Mouse (Mus musculus): ENCODE measurements around the gene Sdr42e1. TPM values are rescaled to one million over a fixed set of nuclear protein-coding genes. Genes with fewer than 3 reads are reported as not detected.

Sdr42e1 gene
- total RNA-seq (2021), result under 1 TPM; 0.25 to 0.40 TPM
- long read RNA-seq, experiment 1, result 0 reads
- long read RNA-seq, experiment 2, result 0 reads

DNA sequence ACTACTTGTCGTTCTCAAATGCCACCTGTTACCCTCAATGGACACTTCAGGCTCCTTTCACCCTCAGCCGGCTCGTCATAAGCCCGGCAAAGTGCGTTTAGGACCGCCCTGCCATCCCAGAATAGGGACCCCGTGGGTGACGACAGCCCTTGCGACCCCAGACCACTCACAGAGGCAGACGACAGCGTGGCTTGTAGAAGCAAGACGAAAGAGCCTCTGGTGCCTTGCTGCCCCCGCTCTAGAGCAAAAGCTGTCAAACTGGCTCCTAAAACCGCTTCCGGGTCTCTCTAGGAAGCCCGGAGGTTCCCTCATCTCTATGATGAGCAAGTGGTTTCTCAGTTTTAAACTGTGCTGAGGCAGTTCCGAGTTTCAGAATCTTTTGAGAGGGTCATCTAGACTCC lies at the start of gene Sdr42e1:
TSS of gene Sdr42e1 (minus strand) at position 260 of the 401 bp plus-strand sequence.
- DNase-seq (ENCODE audit: low spot score), result peak; percentile 14

DNA sequence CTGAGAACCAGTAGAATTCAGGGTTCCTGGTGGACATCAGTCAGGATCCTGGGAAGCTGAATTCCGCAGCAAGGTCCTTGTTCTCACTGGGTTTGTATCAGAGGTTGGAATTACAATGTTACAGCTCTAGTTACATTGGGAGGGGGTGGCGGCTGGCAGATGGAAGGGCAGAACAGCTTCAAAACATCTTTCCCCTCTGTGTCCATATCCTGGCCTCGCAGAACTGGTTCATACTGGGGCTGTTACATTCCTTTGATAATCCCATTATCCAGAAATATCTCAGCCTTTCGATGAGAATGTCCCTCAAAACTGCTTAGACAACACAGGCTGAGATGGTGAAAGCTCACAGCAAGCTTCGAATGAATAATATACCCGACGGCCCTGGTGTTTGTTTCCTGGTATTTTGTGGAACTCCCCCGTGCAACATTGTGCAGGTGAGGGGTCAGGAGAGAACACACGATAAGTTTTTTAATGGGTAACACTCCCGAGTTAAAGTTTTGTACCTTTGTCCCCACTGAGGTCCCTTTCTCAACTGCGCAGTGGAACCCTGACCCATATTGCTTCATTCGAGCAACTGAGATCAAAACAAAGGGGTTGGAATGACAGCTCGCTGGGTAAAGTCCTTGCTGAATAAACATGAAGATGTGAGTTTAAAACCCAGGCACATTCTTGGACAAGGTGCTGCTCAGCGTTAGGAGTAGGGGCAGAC lies 44.8 kb upstream of the Sdr42e1 start:
- DNase-seq (ENCODE audit: low spot score), result no peak

GRCm38 (mm10) chr8:117715896-117716295 lies 42.4 kb upstream of the Sdr42e1 start:
- no peak for DNase-seq (ENCODE audit: low spot score)

DNA sequence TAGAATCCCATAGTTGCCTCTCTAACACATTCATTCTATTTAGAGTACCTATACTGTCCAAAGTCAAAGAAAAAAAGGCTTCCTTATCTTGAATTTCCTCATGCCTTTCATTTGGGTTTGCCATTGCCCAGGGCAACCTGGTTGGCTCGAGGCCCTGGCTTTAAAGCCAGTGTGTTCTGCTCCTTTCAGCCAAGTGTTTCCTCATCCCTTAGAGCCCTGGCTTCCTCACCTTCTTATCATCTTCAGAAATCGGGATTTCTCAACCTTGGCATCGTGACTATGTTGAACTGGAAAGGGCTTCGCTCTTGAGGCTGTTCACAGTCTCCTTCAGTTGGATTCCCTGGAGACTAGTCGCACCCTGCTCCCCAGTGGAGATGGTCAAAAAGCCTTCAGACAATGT lies 41.1 kb upstream of the Sdr42e1 start:
- DNase-seq (ENCODE audit: low spot score), result no peak

DNA sequence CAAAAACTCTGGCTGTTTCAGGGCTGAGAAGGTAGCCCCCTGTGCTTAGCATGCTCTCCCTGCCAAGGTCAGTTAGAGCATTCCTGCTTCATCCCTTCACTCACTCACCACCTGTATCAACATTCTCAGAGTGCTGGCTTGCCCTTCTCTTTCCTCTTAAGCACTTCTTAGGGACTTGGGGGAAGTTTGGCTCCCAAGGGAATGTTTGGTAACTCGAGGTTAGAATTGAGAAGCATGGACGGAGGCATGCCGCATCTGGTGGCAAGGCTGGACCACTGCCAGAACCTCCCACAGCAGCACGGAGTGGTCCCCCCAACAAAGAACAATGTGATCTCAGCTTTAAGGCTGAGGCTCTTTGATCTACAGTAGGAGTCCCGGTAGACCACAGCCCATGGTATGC lies 38.7 kb upstream of the Sdr42e1 start:
- DNase-seq (ENCODE audit: low spot score), result no peak

GRCm38 (mm10) chr8:117706141-117706540 lies 32.7 kb upstream of the Sdr42e1 start:
- DNase-seq (ENCODE audit: low spot score), result no peak

- no peak for DNase-seq (ENCODE audit: low spot score)
Observed at GRCm38 (mm10) chr8:117702701-117703100, 29.2 kb upstream of the Sdr42e1 start.

DNA sequence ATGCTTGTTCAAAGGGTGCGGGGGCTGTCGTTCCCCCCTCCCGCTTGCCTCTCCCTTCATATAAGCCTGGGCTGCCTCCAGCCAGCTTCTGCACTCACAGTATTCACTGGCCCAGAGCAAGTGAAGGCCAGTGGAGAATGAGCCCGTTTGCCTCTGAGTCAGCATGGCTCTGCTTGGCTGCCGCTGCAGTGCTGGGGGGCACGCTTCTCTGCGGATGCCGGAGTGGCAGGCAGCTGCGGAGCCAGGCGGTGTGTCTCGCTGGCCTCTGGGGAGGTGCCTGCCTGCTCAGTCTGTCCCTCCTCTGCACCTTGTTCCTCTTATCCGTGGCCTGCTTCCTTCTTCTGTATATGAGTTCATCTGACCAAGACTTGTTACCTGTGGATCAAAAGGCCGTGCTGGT lies 28.4 kb upstream of the Sdr42e1 start, which contains the start of gene Hsd17b2:
TSS of gene Hsd17b2 (plus strand) at position 46 of the 400 bp plus-strand sequence.
- no peak for DNase-seq (ENCODE audit: low spot score)

- no peak for DNase-seq (ENCODE audit: low spot score)
Observed at GRCm38 (mm10) chr8:117701246-117701645, 27.8 kb upstream of the Sdr42e1 start.

- DNase-seq (ENCODE audit: low spot score), result no peak
Observed at GRCm38 (mm10) chr8:117700699-117701098, 27.2 kb upstream of the Sdr42e1 start.

DNA sequence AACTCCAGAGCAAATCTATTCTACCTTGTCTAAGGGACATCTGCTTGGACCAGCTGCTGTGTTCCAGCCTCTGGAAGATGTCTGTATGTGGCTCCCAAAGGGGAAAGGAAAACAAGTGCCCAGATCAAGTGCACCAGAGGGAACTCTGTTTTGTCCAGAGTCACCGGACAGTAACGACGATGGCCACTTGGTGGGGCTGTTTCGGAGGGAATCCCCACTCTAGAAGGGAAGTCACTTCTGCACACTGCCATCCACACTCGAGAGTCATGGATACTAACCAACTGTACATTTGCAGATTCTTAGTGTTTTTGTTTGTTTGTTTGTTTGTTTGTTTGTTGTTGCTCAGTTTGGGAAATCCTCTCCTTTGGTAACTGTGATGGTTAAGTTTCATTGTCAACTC lies 23.8 kb upstream of the Sdr42e1 start:
- no peak for DNase-seq (ENCODE audit: low spot score)

- DNase-seq (ENCODE audit: low spot score), result no peak
Observed at GRCm38 (mm10) chr8:117695636-117696035, 22.1 kb upstream of the Sdr42e1 start.

- DNase-seq (ENCODE audit: low spot score), result no peak
Observed at GRCm38 (mm10) chr8:117692131-117692530, 18.6 kb upstream of the Sdr42e1 start.

DNA sequence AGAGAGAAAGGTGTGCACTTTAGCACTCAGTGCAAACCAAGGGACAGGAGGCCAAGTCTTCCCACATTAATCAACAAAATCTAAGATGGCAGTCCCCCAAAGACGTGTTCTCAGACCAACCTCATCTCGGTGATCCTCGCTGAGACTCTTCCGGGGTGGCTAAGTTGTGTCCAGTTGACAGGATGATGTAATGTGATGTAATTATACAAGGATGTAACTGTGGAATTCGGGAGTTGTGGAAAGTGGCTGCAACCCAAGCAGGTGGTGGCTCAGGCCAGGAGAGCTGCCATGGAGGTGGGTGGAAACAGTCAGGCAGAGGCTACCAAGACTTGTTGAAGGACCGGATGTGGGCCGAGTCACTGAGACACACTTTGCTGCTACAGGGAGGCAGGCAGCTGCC lies 14.4 kb upstream of the Sdr42e1 start:
- DNase-seq (ENCODE audit: low spot score), result no peak

GRCm38 (mm10) chr8:117684504-117684903 lies 11.0 kb upstream of the Sdr42e1 start:
- no peak for DNase-seq (ENCODE audit: low spot score)

DNA sequence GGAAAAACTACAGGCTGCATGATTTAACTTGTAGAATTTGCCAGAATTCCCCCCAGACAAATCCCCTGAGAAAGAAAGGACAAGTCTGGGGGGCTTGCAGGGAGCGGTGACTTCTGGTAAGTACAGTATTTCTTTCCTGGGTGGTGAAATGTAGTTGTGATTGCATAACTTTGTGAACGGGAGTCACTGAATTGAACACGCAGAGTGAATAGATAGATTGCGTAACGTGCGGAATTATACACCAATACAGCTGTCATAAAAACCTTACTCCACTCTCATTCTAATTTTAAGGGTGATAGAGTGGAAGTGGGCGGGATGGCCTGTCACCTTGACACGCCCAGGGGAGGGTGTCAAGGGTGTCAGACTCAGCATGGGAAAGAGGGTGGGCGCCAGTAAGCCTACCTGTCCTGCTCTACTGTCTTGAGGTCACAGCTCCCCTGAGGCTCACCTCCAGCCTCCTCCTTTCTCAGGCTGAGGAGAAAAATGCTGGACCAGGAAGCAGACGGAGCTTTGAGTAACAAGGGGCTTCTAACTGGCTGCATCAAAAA lies 10.5 kb upstream of the Sdr42e1 start:
- DNase-seq (ENCODE audit: low spot score), result no peak

DNA sequence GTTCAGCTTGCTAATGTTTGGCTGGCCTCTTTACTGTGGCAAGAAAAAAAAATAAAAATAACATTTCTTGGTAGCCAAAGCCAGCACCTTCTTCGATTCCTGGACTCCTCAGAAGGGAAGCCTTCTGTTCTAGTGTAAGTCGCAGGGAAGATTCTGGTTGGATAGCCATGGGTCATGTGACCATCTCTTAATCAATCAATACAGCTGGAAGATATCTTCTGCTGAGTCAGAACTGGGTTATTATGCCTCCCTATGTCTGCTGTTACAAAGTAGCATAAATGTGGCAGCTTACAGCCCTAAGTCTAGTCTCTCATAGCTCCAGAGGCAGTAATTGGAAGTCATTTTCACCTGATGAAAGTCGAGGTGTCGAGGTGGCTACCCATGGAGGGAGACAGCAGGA lies 5.2 kb upstream of the Sdr42e1 start:
- no peak for DNase-seq (ENCODE audit: low spot score)

DNA sequence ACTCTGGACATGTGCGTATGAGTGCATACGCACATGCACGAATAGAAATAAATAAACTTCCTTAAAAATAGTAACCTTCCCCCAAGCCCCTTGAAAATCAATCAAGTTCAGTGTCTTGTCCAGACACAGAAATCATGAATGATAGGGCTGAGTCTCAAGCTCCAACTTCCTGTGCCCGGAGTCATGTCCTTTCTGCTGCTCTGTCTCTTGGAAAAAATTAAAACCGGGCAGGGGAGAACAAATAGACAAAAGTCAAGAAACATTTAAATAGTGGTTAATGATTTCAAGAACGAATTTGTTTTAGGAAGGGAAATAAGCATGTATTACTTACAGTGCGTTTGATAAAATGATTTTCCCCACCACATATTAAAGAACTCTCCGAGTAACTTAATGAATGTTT lies 3.5 kb upstream of the Sdr42e1 start:
- no peak for DNase-seq (ENCODE audit: low spot score)

- DNase-seq (ENCODE audit: low spot score), result no peak
Observed at GRCm38 (mm10) chr8:117676460-117676859, 3.0 kb upstream of the Sdr42e1 start.

- no peak for DNase-seq (ENCODE audit: low spot score)
Observed at GRCm38 (mm10) chr8:117675171-117675570, 1.7 kb upstream of the Sdr42e1 start.

GRCm38 (mm10) chr8:117672558-117672957 lies 931 bp downstream of the Sdr42e1 start:
- DNase-seq (ENCODE audit: low spot score), result no peak

DNA sequence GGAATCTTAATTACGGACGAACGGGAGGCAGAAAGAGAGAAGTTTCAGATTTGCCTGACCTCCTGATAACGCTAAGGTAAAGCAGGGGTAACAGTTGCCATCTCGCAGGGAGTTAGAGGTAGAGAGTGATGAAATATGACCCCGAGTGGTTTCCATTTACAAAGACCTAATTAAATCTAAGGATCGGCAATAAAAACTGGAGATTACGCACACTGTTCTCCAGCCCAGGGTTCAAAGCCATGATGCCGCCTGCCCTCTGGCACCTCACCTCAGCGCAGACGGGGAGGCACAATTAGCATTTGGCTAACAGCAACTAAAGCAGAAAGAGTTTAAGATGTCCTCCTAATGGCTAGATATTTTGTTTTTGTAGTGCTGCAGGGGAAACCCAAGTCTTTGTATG lies 3.0 kb downstream of the Sdr42e1 start:
- DNase-seq (ENCODE audit: low spot score), result no peak
